Mouse (Mus musculus): ENCODE results near the gene 4930563M21Rik. TPM values are rescaled to one million over a fixed set of nuclear protein-coding genes. Genes with fewer than 3 reads are reported as not detected.

Gene 4930563M21Rik
- total RNA-seq, 1 experiment = not detected

DNA sequence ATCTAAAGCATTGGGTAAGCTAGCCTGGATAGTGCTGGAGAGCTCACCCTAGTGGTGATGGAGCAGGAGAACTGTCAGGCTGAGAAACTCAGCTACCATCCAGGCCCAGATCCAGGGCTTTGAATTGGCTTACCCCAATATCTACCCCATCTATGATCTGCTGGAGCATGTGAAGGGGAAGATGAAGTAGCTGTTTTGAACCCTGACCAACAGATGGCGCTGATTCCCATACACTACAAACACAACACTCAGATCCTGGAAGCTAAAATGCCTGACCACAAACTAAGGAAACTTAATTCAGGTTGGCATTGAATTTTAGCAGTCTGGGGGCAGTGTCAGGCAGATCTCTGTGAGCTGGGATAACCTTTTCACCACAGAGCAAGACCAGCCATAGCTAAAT is 63.5 kb downstream of the 4930563M21Rik start:
- no peaks in the 10 kb centered on the region for H3K36me3 ChIP-seq (ENCODE audit: control insufficient read depth, insufficient read depth, low read length, poor library complexity, severe bottlenecking)
- H3K27ac ChIP-seq (ENCODE audit: insufficient read depth, low read depth, low read length, poor library complexity, severe bottlenecking) = no peak overlapping the region
- H3K4me3 ChIP-seq (ENCODE audit: insufficient read depth in 1 of 2, low read depth in 1 of 2, low read length in 2 of 2, poor library complexity in 1 of 2, severe bottlenecking in 1 of 2) = no peak overlapping the region
- no peaks in the 10 kb centered on the region for H3K9me3 ChIP-seq (ENCODE audit: control insufficient read depth, insufficient read depth, low read depth, low read length)
- DNase-seq (ENCODE audit: low read depth, low spot score) = peak; percentile 70
- TF ChIP-seq CHD2 (IDR thresholded peaks at IDR 0.05; ENCODE audit: low read depth, low read length) (no peak), ZC3H11A (IDR thresholded peaks at IDR 0.05; ENCODE audit: borderline replicate concordance, low read depth, low read length) (peak; percentile 8; the same call in 1 of the 2 replicates)
- no peak overlapping the region for H3K9ac ChIP-seq (ENCODE audit: insufficient read depth, low read depth, low read length, poor library complexity, severe bottlenecking)
- in situ Hi-C loops (cut with MboI; ENCODE audit: low sequenced_read_pairs in 2 of 2, unreplicated experiment in 2 of 2) = no loop called here
- H3K4me1 ChIP-seq (ENCODE audit: control insufficient read depth in 2 of 2, insufficient read depth in 2 of 2, low read length in 2 of 2, poor library complexity in 1 of 2) = no peaks in the 10 kb centered on the region

GRCm38 (mm10) chr9:55941356-55941755 is 69.0 kb downstream of the 4930563M21Rik start:
- H3K4me3 ChIP-seq (ENCODE audit: insufficient read depth in 1 of 2, low read depth in 1 of 2, low read length in 2 of 2, poor library complexity in 1 of 2, severe bottlenecking in 1 of 2) = no peak overlapping the region
- no peaks in the 10 kb centered on the region; the same call in 1 of the 2 replicates for H3K36me3 ChIP-seq (ENCODE audit: control insufficient read depth, insufficient read depth, low read length, poor library complexity, severe bottlenecking)

DNA sequence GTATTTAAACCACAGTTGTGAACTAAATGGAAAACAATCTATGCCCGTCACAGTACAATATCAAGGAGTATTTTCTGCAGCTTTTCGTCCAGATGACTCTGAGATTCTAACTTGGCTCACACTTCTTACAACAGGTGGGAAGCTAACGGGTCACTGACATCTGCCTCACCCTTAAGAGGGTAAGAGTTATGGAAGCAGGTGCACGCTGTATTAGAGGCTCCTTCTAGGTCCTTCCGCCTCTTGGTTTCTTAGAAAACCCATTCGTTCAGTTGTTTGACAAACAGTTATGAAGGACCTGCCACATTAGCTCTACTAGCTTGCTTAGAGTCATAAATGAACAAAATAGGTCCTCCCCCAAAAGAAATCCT is 71.7 kb downstream of the 4930563M21Rik start:
- Histone ChIP-seq H3K4me1 (ENCODE audit: control insufficient read depth in 2 of 2, insufficient read depth in 2 of 2, low read length in 2 of 2, poor library complexity in 1 of 2) (peaks cover 3 to 4% of the 10 kb centered on the region in 2 experiments; a peak in 1 of 4 replicates), H3K4me3 (ENCODE audit: insufficient read depth in 1 of 2, low read depth in 1 of 2, low read length in 2 of 2, poor library complexity in 1 of 2, severe bottlenecking in 1 of 2) (peak overlapping the region; percentile 85 to 88), H3K9ac (ENCODE audit: insufficient read depth, low read depth, low read length, poor library complexity, severe bottlenecking) (peak overlapping the region; percentile 97; the same call in 1 of the 2 replicates), H3K9me3 (ENCODE audit: control insufficient read depth, insufficient read depth, low read depth, low read length) (no peaks in the 10 kb centered on the region), H3K36me3 (ENCODE audit: control insufficient read depth, insufficient read depth, low read length, poor library complexity, severe bottlenecking) (no peaks in the 10 kb centered on the region; the same call in 1 of the 2 replicates), H3K27ac (ENCODE audit: insufficient read depth, low read depth, low read length, poor library complexity, severe bottlenecking) (no peak overlapping the region)
- in situ Hi-C loops (cut with MboI; ENCODE audit: low sequenced_read_pairs in 2 of 2, unreplicated experiment in 2 of 2) = no loop called here
- no peak for DNase-seq (ENCODE audit: low read depth, low spot score)
- TF ChIP-seq MAFK (IDR thresholded peaks at IDR 0.05; ENCODE audit: insufficient read depth, low read depth, low read length) = no peak
- no peak for TF ChIP-seq HCFC1 (IDR thresholded peaks at IDR 0.05; ENCODE audit: borderline replicate concordance, insufficient read depth, low read length)
- TF ChIP-seq ZNF384 (IDR thresholded peaks at IDR 0.05; ENCODE audit: low read depth, low read length) = no peak
- no peak for TF ChIP-seq CHD2 (IDR thresholded peaks at IDR 0.05; ENCODE audit: low read depth, low read length)
- no peak for TF ChIP-seq ZC3H11A (IDR thresholded peaks at IDR 0.05; ENCODE audit: borderline replicate concordance, low read depth, low read length)

More at GRCm38 (mm10) chr9:55941356-55941755, 69.0 kb downstream of the 4930563M21Rik start:
- in situ Hi-C loops (cut with MboI; ENCODE audit: low sequenced_read_pairs in 2 of 2, unreplicated experiment in 2 of 2) = no loop called here
- Histone ChIP-seq H3K9me3 (ENCODE audit: control insufficient read depth, insufficient read depth, low read depth, low read length) (no peaks in the 10 kb centered on the region), H3K27ac (ENCODE audit: insufficient read depth, low read depth, low read length, poor library complexity, severe bottlenecking) (no peak overlapping the region), H3K9ac (ENCODE audit: insufficient read depth, low read depth, low read length, poor library complexity, severe bottlenecking) (no peak overlapping the region), H3K4me1 (ENCODE audit: control insufficient read depth in 2 of 2, insufficient read depth in 2 of 2, low read length in 2 of 2, poor library complexity in 1 of 2) (peaks cover 3 to 4% of the 10 kb centered on the region in 2 experiments; a peak in 1 of 4 replicates)
- no peak for TF ChIP-seq HCFC1 (IDR thresholded peaks at IDR 0.05; ENCODE audit: borderline replicate concordance, insufficient read depth, low read length)
- no peak for TF ChIP-seq CHD2 (IDR thresholded peaks at IDR 0.05; ENCODE audit: low read depth, low read length)
- TF ChIP-seq ZNF384 (IDR thresholded peaks at IDR 0.05; ENCODE audit: low read depth, low read length) = no peak
- no peak for TF ChIP-seq MAFK (IDR thresholded peaks at IDR 0.05; ENCODE audit: insufficient read depth, low read depth, low read length)
- TF ChIP-seq ZC3H11A (IDR thresholded peaks at IDR 0.05; ENCODE audit: borderline replicate concordance, low read depth, low read length) = no peak
- no peak for DNase-seq (ENCODE audit: low read depth, low spot score)

GRCm38 (mm10) chr9:55937664-55938617 is 72.4 kb downstream of the 4930563M21Rik start, which contains the start of gene Scaper:
Gene Scaper (minus strand): TSS chr9:55938119.
- Histone ChIP-seq H3K4me1 (ENCODE audit: control insufficient read depth in 2 of 2, insufficient read depth in 2 of 2, low read length in 2 of 2, poor library complexity in 1 of 2) (peaks cover 3 to 4% of the 10 kb centered on the region in 2 experiments; a peak in 1 of 4 replicates), H3K4me3 (ENCODE audit: insufficient read depth in 1 of 2, low read depth in 1 of 2, low read length in 2 of 2, poor library complexity in 1 of 2, severe bottlenecking in 1 of 2) (peak within 1 kb of the TSS; percentile 85 to 88), H3K9me3 (ENCODE audit: control insufficient read depth, insufficient read depth, low read depth, low read length) (no peaks in the 10 kb centered on the region), H3K27ac (ENCODE audit: insufficient read depth, low read depth, low read length, poor library complexity, severe bottlenecking) (peak within 1 kb of the TSS; percentile 74), H3K36me3 (ENCODE audit: control insufficient read depth, insufficient read depth, low read length, poor library complexity, severe bottlenecking) (no peaks in the 10 kb centered on the region; the same call in 1 of the 2 replicates), H3K9ac (ENCODE audit: insufficient read depth, low read depth, low read length, poor library complexity, severe bottlenecking) (peak within 1 kb of the TSS; percentile 97)
- peak; percentile 26; the same call in 1 of the 2 replicates for TF ChIP-seq ZC3H11A (IDR thresholded peaks at IDR 0.05; ENCODE audit: borderline replicate concordance, low read depth, low read length)
- no peak for TF ChIP-seq CHD2 (IDR thresholded peaks at IDR 0.05; ENCODE audit: low read depth, low read length)
- peak; percentile 2; the same call in 1 of the 2 replicates for TF ChIP-seq ZNF384 (IDR thresholded peaks at IDR 0.05; ENCODE audit: low read depth, low read length)
- no peak for TF ChIP-seq MAFK (IDR thresholded peaks at IDR 0.05; ENCODE audit: insufficient read depth, low read depth, low read length)
- TF ChIP-seq HCFC1 (IDR thresholded peaks at IDR 0.05; ENCODE audit: borderline replicate concordance, insufficient read depth, low read length) = 0 out of 2 replicates have a peak, but pooled peaks have one; percentile 18
- DNase-seq (ENCODE audit: low read depth, low spot score) = peak; percentile 78
- in situ Hi-C loops (cut with MboI; ENCODE audit: low sequenced_read_pairs in 2 of 2, unreplicated experiment in 2 of 2) = no loop called here

Measured in ES-E14 (cell line).